Mouse (Mus musculus) lung, embryonic 16.5 days (tissue): Measurements from ENCODE around the gene Kcnj13. TPM values are rescaled to one million over a fixed set of nuclear protein-coding genes. Genes with fewer than 3 reads are reported as not detected.

Experiments
- ATAC-seq: fragments of 200-750 bp; cut with Nextera tagmentation; 2 replicates; pipeline ENCODE4 v1.8.0; 2017; ENCODE audit warnings: low read depth, mild to moderate bottlenecking, moderate library complexity
- H3K27ac ChIP-seq: fragments of 300-500 bp; sonication (generic); 2 replicates; pipeline ENCODE4 v1.5.1; 2014; ENCODE audit warnings: mild to moderate bottlenecking, control low read depth, low read length
- H3K27me3 ChIP-seq: fragments of 300-500 bp; sonication (generic); 2 replicates; pipeline ENCODE4 v1.6.1; 2014; ENCODE audit warnings: low read depth, low read length, mixed read lengths; ENCODE audit not compliant: control insufficient read depth, insufficient read depth
- H3K36me3 ChIP-seq: fragments of 300-500 bp; sonication (generic); 2 replicates; pipeline ENCODE4 v1.6.1; 2014; ENCODE audit warnings: low read length; ENCODE audit not compliant: control insufficient read depth, insufficient read depth
- H3K4me1 ChIP-seq: fragments of 300-500 bp; sonication (generic); replicated peaks from 2 replicates; pipeline ENCODE4 v1.6.1; 2014; ENCODE audit warnings: low read length, mixed read lengths; ENCODE audit not compliant: control insufficient read depth, insufficient read depth
- H3K4me2 ChIP-seq: fragments of 300-500 bp; sonication (generic); 2 replicates; pipeline ENCODE4 v1.6.1; 2014; ENCODE audit warnings: low read depth, low read length, control low read depth
- H3K4me3 ChIP-seq: fragments of 300-500 bp; sonication (generic); 2 replicates; pipeline ENCODE4 v1.5.1; 2014; ENCODE audit warnings: mild to moderate bottlenecking, low read length, control low read depth
- H3K9ac ChIP-seq: fragments of 300-500 bp; sonication (generic); 2 replicates; pipeline ENCODE4 v1.6.1; 2014; ENCODE audit warnings: low read length, control low read depth
- H3K9me3 ChIP-seq: fragments of 300-500 bp; sonication (generic); 2 replicates; pipeline ENCODE4 v1.6.1; 2016; ENCODE audit warnings: low read length; ENCODE audit not compliant: control insufficient read depth
- WGBS: fragments of 180-500 bp; shearing (Covaris S2); extraction: QIAGEN DNeasy Blood & Tissue Kit; methylation state at CpG from one replicate; pipeline ENCODE4 v1.1.7; 2014; 5-methylcytosine and 5-hydroxymethylcytosine counted together
- polyA plus RNA-seq: library from polyadenylated mRNA; unstranded; fragments of >200 nt; fragmentation: Nextera tagmentation; extraction: Ambion mirVana; gene quantifications from 2 replicates; pipeline ENCODE4 v1.2.1, GENCODE M21; 2015

Kcnj13 gene
- polyA plus RNA-seq, 1 experiment from 2014 or later = 7.6 TPM

- ATAC-seq = no peak
- WGBS = 80% methylated on average over 9 of the region's 9 CpGs
- Histone ChIP-seq H3K9me3 (no peaks in the 10 kb centered on the region), H3K9ac (no peak overlapping the region), H3K36me3 (peaks cover 8% of the 10 kb centered on the region), H3K4me1 (no peaks in the 10 kb centered on the region), H3K4me2 (no peak overlapping the region), H3K27me3 (no peaks in the 10 kb centered on the region), H3K4me3 (no peak overlapping the region), H3K27ac (no peak overlapping the region)
These were observed 8.0 kb downstream of the Kcnj13 start for GRCm38 (mm10) chr1:87386436-87387092.

- no peaks in the 10 kb centered on the region for H3K27me3 ChIP-seq
These were observed 13.4 kb downstream of the Kcnj13 start for GRCm38 (mm10) chr1:87381152-87381551.

DNA sequence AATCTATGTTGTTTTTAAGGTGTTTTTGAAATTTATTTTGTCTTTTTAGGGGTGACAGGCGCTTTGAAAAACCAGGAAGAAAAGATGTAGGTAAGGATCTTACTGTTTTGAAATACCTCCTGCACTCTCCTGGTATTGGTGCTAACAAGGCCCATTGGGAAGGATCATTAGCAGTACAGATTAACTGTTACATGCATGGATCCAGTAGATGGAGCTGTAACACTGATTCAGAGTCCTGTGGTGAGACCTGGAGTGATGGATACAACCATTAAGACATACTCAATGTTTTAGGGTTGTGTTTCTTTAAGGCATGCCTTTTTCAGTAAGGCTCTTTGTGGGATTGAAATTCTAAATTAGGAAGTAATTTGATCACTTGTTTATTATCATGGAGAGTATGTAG lies 14.6 kb downstream of the Kcnj13 start:
- H3K4me2 ChIP-seq = no peak overlapping the region
- H3K9ac ChIP-seq = no peak overlapping the region
- peaks cover 7% of the 10 kb centered on the region for H3K36me3 ChIP-seq
- H3K27me3 ChIP-seq = no peaks in the 10 kb centered on the region
- H3K27ac ChIP-seq = no peak overlapping the region
- no peak for ATAC-seq
- 93% methylated on average over 1 of the region's 1 CpGs for WGBS
- no peaks in the 10 kb centered on the region for H3K9me3 ChIP-seq
- H3K4me1 ChIP-seq = no peaks in the 10 kb centered on the region
- no peak overlapping the region for H3K4me3 ChIP-seq

More at GRCm38 (mm10) chr1:87381152-87381551, 13.4 kb downstream of the Kcnj13 start:
- no peaks in the 10 kb centered on the region for H3K4me1 ChIP-seq
- no peak overlapping the region for H3K9ac ChIP-seq
- H3K27ac ChIP-seq = no peak overlapping the region
- no peak overlapping the region for H3K4me2 ChIP-seq
- H3K4me3 ChIP-seq = no peak overlapping the region
- no peaks in the 10 kb centered on the region for H3K9me3 ChIP-seq
- ATAC-seq = no peak
- H3K36me3 ChIP-seq = peaks cover 7% of the 10 kb centered on the region; the same call in 1 of the 2 replicates
- 92% methylated on average over 3 of the region's 3 CpGs for WGBS

DNA sequence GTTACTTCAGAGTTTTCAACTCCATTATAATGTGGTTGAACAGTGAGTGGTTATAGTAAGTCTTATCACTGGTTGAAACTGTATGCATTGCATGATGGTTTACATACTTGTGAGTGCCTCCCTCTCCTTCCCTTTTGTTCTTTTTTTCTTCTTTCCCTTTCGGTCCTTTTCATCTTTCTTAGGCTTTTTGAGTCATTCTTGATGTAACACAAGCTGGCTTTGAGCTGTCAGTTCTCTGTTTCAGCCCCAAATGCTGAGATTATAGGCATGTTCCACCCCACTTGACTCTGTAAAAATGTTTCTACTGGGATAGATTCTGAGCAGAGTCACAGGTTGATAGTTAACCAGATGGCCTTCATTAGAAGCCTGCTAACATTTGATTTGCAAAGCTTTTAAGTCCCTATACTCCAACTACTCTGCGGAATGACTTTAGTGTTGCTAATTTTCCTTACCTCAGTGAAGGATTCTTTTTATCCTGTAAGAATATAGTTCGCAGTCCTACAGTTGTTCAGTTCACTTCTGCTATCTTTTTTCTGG lies 16.4 kb downstream of the Kcnj13 start:
- Histone ChIP-seq H3K36me3 (peaks cover 9% of the 10 kb centered on the region), H3K9me3 (no peaks in the 10 kb centered on the region), H3K9ac (no peak overlapping the region), H3K4me3 (no peak overlapping the region), H3K4me2 (no peak overlapping the region), H3K27ac (no peak overlapping the region), H3K4me1 (no peaks in the 10 kb centered on the region), H3K27me3 (no peaks in the 10 kb centered on the region)
- no peak for ATAC-seq
- 82% methylated on average over 3 of the region's 3 CpGs for WGBS

GRCm38 (mm10) chr1:87360276-87360675 lies 34.3 kb downstream of the Kcnj13 start:
- no peak for ATAC-seq
- H3K9me3 ChIP-seq = no peaks in the 10 kb centered on the region
- H3K9ac ChIP-seq = no peak overlapping the region
- 58% methylated on average over 1 of the region's 1 CpGs for WGBS
- H3K4me1 ChIP-seq = no peaks in the 10 kb centered on the region
- H3K27me3 ChIP-seq = no peaks in the 10 kb centered on the region
- H3K36me3 ChIP-seq = peaks cover 9% of the 10 kb centered on the region
- H3K4me2 ChIP-seq = no peak overlapping the region
- H3K27ac ChIP-seq = no peak overlapping the region
- no peak overlapping the region for H3K4me3 ChIP-seq

GRCm38 (mm10) chr1:87350576-87350975 lies 44.0 kb downstream of the Kcnj13 start:
- Histone ChIP-seq H3K4me1 (no peaks in the 10 kb centered on the region), H3K4me3 (no peak overlapping the region), H3K9me3 (no peaks in the 10 kb centered on the region), H3K27ac (no peak overlapping the region), H3K36me3 (peaks cover 10% of the 10 kb centered on the region), H3K9ac (no peak overlapping the region), H3K27me3 (no peaks in the 10 kb centered on the region), H3K4me2 (no peak overlapping the region)
- no peak for ATAC-seq
- WGBS = 77% methylated on average over 2 of the region's 2 CpGs

Other genes starting within 250 kb of the Kcnj13 start
- 0.92 and 0.94 TPM in 2 replicates for gene Ecel1, start 238.2 kb downstream of the Kcnj13 start, polyA plus RNA-seq
- 0.09 TPM in 1 of 2 replicates, not detected in the other for gene Prss56, start 211.4 kb downstream of the Kcnj13 start, polyA plus RNA-seq
- gene Chrnd, start 204.1 kb downstream of the Kcnj13 start, polyA plus RNA-seq = 0.26 and 0.48 TPM in 2 replicates
- gene Chrng, start 190.1 kb downstream of the Kcnj13 start, polyA plus RNA-seq = 0.43 and 1.4 TPM in 2 replicates
- gene Eif4e2, start 180.8 kb downstream of the Kcnj13 start, polyA plus RNA-seq = 141 and 146 TPM in 2 replicates
- gene Efhd1, start 130.4 kb downstream of the Kcnj13 start, polyA plus RNA-seq = 0.31 and 0.65 TPM in 2 replicates
- 47.2 and 48.9 TPM in 2 replicates for gene Gigyf2, start 67.7 kb downstream of the Kcnj13 start, polyA plus RNA-seq
- gene Snorc, start 75.5 kb upstream of the Kcnj13 start, polyA plus RNA-seq = 0.36 and 1.0 TPM in 2 replicates
- gene Neu2, start 115.2 kb upstream of the Kcnj13 start, polyA plus RNA-seq = 4.4 and 5.4 TPM in 2 replicates
- 5.6 TPM in 2 replicates for gene Ngef, start 179.1 kb upstream of the Kcnj13 start, polyA plus RNA-seq
- 11.9 and 13.6 TPM in 2 replicates for gene Inpp5d, start 225.6 kb upstream of the Kcnj13 start, polyA plus RNA-seq